Mouse (Mus musculus) embryonic facial prominence, embryonic 12.5 days (tissue): ENCODE data around the gene Timm8b. TPM values are rescaled to one million over a fixed set of nuclear protein-coding genes. Genes with fewer than 3 reads are reported as not detected.
"Not testable (repeated sequence)": the region's sequence is repeated elsewhere in the genome, so short reads cannot be mapped to it uniquely, and the experiment has no call there.

Source experiments
- ATAC-seq: fragments of 200-750 bp; cut with Nextera tagmentation; 2 replicates; pipeline ENCODE4 v1.8.0; 2017; ENCODE audit not compliant: insufficient number of reproducible peaks, insufficient read depth, low FRiP score, low TSS enrichment
- H3K27ac ChIP-seq: fragments of 300-500 bp; sonication (generic); 2 replicates; pipeline ENCODE4 v1.5.1; 2016; ENCODE audit warnings: mild to moderate bottlenecking
- H3K27me3 ChIP-seq: fragments of 300-500 bp; sonication (generic); 2 replicates; pipeline ENCODE4 v1.6.1; 2016; ENCODE audit warnings: mild to moderate bottlenecking, moderate library complexity
- H3K36me3 ChIP-seq: fragments of 300-500 bp; sonication (generic); 2 replicates; pipeline ENCODE4 v1.6.1; 2016; ENCODE audit warnings: mild to moderate bottlenecking
- H3K4me1 ChIP-seq: fragments of 300-500 bp; sonication (generic); 2 replicates; pipeline ENCODE4 v1.6.1; 2016
- H3K4me2 ChIP-seq: fragments of 300-500 bp; sonication (generic); replicated peaks from 2 replicates; pipeline ENCODE4 v1.6.1; 2016; ENCODE audit warnings: mild to moderate bottlenecking, moderate library complexity
- H3K4me3 ChIP-seq: fragments of 300-500 bp; sonication (generic); 2 replicates; pipeline ENCODE4 v1.5.1; 2016; ENCODE audit warnings: mild to moderate bottlenecking
- H3K9ac ChIP-seq: fragments of 300-500 bp; sonication (generic); 2 replicates; pipeline ENCODE4 v1.6.1; 2016; ENCODE audit warnings: mild to moderate bottlenecking, moderate library complexity
- H3K9me3 ChIP-seq: fragments of 300-500 bp; sonication (generic); 2 replicates; pipeline ENCODE4 v1.6.1; 2016; ENCODE audit warnings: mild to moderate bottlenecking, moderate library complexity
- WGBS: fragments of 180-500 bp; shearing (Covaris S2); methylation state at CpG from one replicate; pipeline ENCODE4 v1.1.7; 2016; 5-methylcytosine and 5-hydroxymethylcytosine counted together
- polyA plus RNA-seq: library from polyadenylated mRNA; unstranded; fragments of >200 nt; fragmentation: Nextera tagmentation; extraction: Ambion mirVana; gene quantifications from 2 replicates; pipeline ENCODE4 v1.2.1, GENCODE M21; 2016

Gene Timm8b
- polyA plus RNA-seq, 1 experiment from 2014 or later = 304 TPM

GRCm38 (mm10) chr9:50604338-50604737 lies 628 bp downstream of the Timm8b start:
- H3K36me3 ChIP-seq = peaks cover 25% of the 10 kb centered on the region
- WGBS = 3% methylated on average over 6 of the region's 6 CpGs
- H3K4me3 ChIP-seq = peak overlapping the region; percentile 84
- ATAC-seq = no peak
- H3K9ac ChIP-seq = peak overlapping the region; percentile 80
- H3K4me2 ChIP-seq = peak overlapping the region; percentile 89
- no peaks in the 10 kb centered on the region for H3K27me3 ChIP-seq
- H3K4me1 ChIP-seq = peaks cover 22% of the 10 kb centered on the region
- H3K27ac ChIP-seq = peak overlapping the region; percentile 85
- no peaks in the 10 kb centered on the region for H3K9me3 ChIP-seq

- Histone ChIP-seq H3K9me3 (no peaks in the 10 kb centered on the region), H3K27me3 (no peaks in the 10 kb centered on the region), H3K4me1 (peaks cover 8% of the 10 kb centered on the region; the same call in 1 of the 2 replicates), H3K27ac (no peak overlapping the region), H3K9ac (no peak overlapping the region), H3K36me3 (peaks cover 69% of the 10 kb centered on the region), H3K4me2 (no peak overlapping the region), H3K4me3 (no peak overlapping the region)
- ATAC-seq = no peak
- WGBS = 82% methylated on average over 4 of the region's 4 CpGs
Observed at GRCm38 (mm10) chr9:50612115-50612514, 8.4 kb downstream of the Timm8b start.

GRCm38 (mm10) chr9:50616161-50616560 lies 12.5 kb downstream of the Timm8b start:
- H3K4me3 ChIP-seq = peak overlapping the region; percentile 98
- 36% methylated on average over 11 of the region's 11 CpGs for WGBS
- H3K9me3 ChIP-seq = no peaks in the 10 kb centered on the region
- no peaks in the 10 kb centered on the region for H3K27me3 ChIP-seq
- H3K4me2 ChIP-seq = peak overlapping the region; percentile 71
- peaks cover 36% of the 10 kb centered on the region for H3K36me3 ChIP-seq
- no peak overlapping the region for H3K27ac ChIP-seq
- ATAC-seq = no peak
- peaks cover 8% of the 10 kb centered on the region; the same call in 1 of the 2 replicates for H3K4me1 ChIP-seq
- peak overlapping the region; percentile 98 for H3K9ac ChIP-seq

- Histone ChIP-seq H3K9me3 (no peaks in the 10 kb centered on the region), H3K4me3 (peak within 1 kb of the TSS; percentile 98), H3K4me1 (peaks cover 8% of the 10 kb centered on the region; the same call in 1 of the 2 replicates), H3K27me3 (no peaks in the 10 kb centered on the region), H3K4me2 (peak within 1 kb of the TSS; percentile 71), H3K36me3 (peaks cover 29% of the 10 kb centered on the region), H3K27ac (peak within 1 kb of the TSS; percentile 91), H3K9ac (peak within 1 kb of the TSS; percentile 98)
- WGBS = under 1% methylated on average over 68 of the region's 81 CpGs
- ATAC-seq = peak; percentile 89
Observed at GRCm38 (mm10) chr9:50616766-50617603, 13.3 kb downstream of the Timm8b start, which contains the start of the genes Pih1d2 and Nkapd1. Gene Pih1d2, plus strand, starts transcription at chr9:50617321. Gene Nkapd1, minus strand, starts transcription at chr9:50617464.

- 62% methylated on average over 9 of the region's 9 CpGs for WGBS
- peaks cover 8% of the 10 kb centered on the region; the same call in 1 of the 2 replicates for H3K4me1 ChIP-seq
- H3K9me3 ChIP-seq = no peaks in the 10 kb centered on the region
- ATAC-seq = no peak
- H3K4me2 ChIP-seq = peak overlapping the region; percentile 71
- H3K4me3 ChIP-seq = peak overlapping the region; percentile 98
- no peak overlapping the region for H3K27ac ChIP-seq
- peaks cover 22% of the 10 kb centered on the region for H3K36me3 ChIP-seq
- H3K27me3 ChIP-seq = no peaks in the 10 kb centered on the region
- no peak overlapping the region for H3K9ac ChIP-seq
Observed at GRCm38 (mm10) chr9:50617794-50618330, 14.2 kb downstream of the Timm8b start.

GRCm38 (mm10) chr9:50630903-50631302 lies 27.2 kb downstream of the Timm8b start:
- not testable (repeated sequence) for H3K4me2 ChIP-seq, H3K4me3 ChIP-seq, H3K27me3 ChIP-seq, H3K9ac ChIP-seq, H3K4me1 ChIP-seq, H3K27ac ChIP-seq, ATAC-seq, H3K9me3 ChIP-seq
- WGBS = 90% methylated on average over 6 of the region's 8 CpGs
- H3K36me3 ChIP-seq = peaks cover 14% of the 10 kb centered on the region

- peaks cover 18% of the 10 kb centered on the region for H3K36me3 ChIP-seq
- no peak overlapping the region for H3K4me3 ChIP-seq
- no peaks in the 10 kb centered on the region for H3K4me1 ChIP-seq
- H3K9ac ChIP-seq = no peak overlapping the region
- H3K27ac ChIP-seq = no peak overlapping the region
- H3K9me3 ChIP-seq = no peaks in the 10 kb centered on the region
- WGBS = 79% methylated on average over 6 of the region's 6 CpGs
- no peaks in the 10 kb centered on the region for H3K27me3 ChIP-seq
- H3K4me2 ChIP-seq = no peak overlapping the region
- no peak for ATAC-seq
Observed at GRCm38 (mm10) chr9:50632016-50632688, 28.4 kb downstream of the Timm8b start.

- no peak for ATAC-seq
Observed at GRCm38 (mm10) chr9:50633059-50633458, 29.3 kb downstream of the Timm8b start.

GRCm38 (mm10) chr9:50634270-50634669 lies 30.6 kb downstream of the Timm8b start:
- no peak for ATAC-seq
- WGBS = 93% methylated on average over 11 of the region's 11 CpGs

More at GRCm38 (mm10) chr9:50633059-50633458, 29.3 kb downstream of the Timm8b start:
- no peak overlapping the region for H3K4me2 ChIP-seq
- WGBS = 63% methylated on average over 2 of the region's 2 CpGs
- H3K27ac ChIP-seq = no peak overlapping the region
- H3K9ac ChIP-seq = no peak overlapping the region
- peaks cover 22% of the 10 kb centered on the region for H3K36me3 ChIP-seq
- H3K9me3 ChIP-seq = no peaks in the 10 kb centered on the region
- no peaks in the 10 kb centered on the region for H3K27me3 ChIP-seq
- no peak overlapping the region for H3K4me3 ChIP-seq
- no peaks in the 10 kb centered on the region for H3K4me1 ChIP-seq

GRCm38 (mm10) chr9:50646826-50647370 lies 43.2 kb downstream of the Timm8b start:
- H3K27ac ChIP-seq = no peak overlapping the region
- ATAC-seq = no peak
- WGBS = 70% methylated on average over 10 of the region's 10 CpGs
- no peaks in the 10 kb centered on the region for H3K4me1 ChIP-seq
- H3K36me3 ChIP-seq = peaks cover 76% of the 10 kb centered on the region
- no peaks in the 10 kb centered on the region for H3K27me3 ChIP-seq
- no peak overlapping the region for H3K4me2 ChIP-seq
- H3K4me3 ChIP-seq = no peak overlapping the region
- no peaks in the 10 kb centered on the region for H3K9me3 ChIP-seq
- no peak overlapping the region for H3K9ac ChIP-seq

More at GRCm38 (mm10) chr9:50634270-50634669, 30.6 kb downstream of the Timm8b start:
- H3K4me3 ChIP-seq = no peak overlapping the region
- no peak overlapping the region for H3K9ac ChIP-seq
- no peak overlapping the region for H3K4me2 ChIP-seq
- H3K36me3 ChIP-seq = peaks cover 29% of the 10 kb centered on the region
- no peak overlapping the region for H3K27ac ChIP-seq
- H3K9me3 ChIP-seq = no peaks in the 10 kb centered on the region
- no peaks in the 10 kb centered on the region for H3K27me3 ChIP-seq
- H3K4me1 ChIP-seq = no peaks in the 10 kb centered on the region

GRCm38 (mm10) chr9:50650503-50650902 lies 46.8 kb downstream of the Timm8b start:
- peaks cover 74% of the 10 kb centered on the region for H3K36me3 ChIP-seq
- H3K4me3 ChIP-seq = no peak overlapping the region
- ATAC-seq = no peak
- H3K27me3 ChIP-seq = no peaks in the 10 kb centered on the region
- no peak overlapping the region for H3K4me2 ChIP-seq
- no peak overlapping the region for H3K9ac ChIP-seq
- no peaks in the 10 kb centered on the region for H3K4me1 ChIP-seq
- no peaks in the 10 kb centered on the region for H3K9me3 ChIP-seq
- 93% methylated on average over 10 of the region's 10 CpGs for WGBS
- H3K27ac ChIP-seq = no peak overlapping the region
